Mouse (Mus musculus) thymus, postnatal 0 days (tissue): ENCODE measurements around the gene Rnf111. TPM values are rescaled to one million over a fixed set of nuclear protein-coding genes. Genes with fewer than 3 reads are reported as not detected.
"Not testable (repeated sequence)": the region's sequence is repeated elsewhere in the genome, so short reads cannot be mapped to it uniquely, and the experiment has no call there.

Experiments
- DNase-seq: peaks from one replicate; pipeline ENCODE4 v3.0.0-alpha.2; 2015; ENCODE audit warnings: low spot score
- polyA plus RNA-seq: library from polyadenylated mRNA; unstranded; fragments of >200 nt; fragmentation: Nextera tagmentation; extraction: Ambion mirVana; gene quantifications from 2 replicates; pipeline ENCODE4 v1.2.1, GENCODE M21; 2015

Rnf111 gene
- polyA plus RNA-seq, 1 experiment from 2014 or later: 21.6 TPM

- peak; percentile 40 for DNase-seq
Measured at GRCm38 (mm10) chr9:70502284-70503014, 1.1 kb downstream of the Rnf111 start.

- DNase-seq: no peak
Measured at GRCm38 (mm10) chr9:70496990-70497389, 6.5 kb downstream of the Rnf111 start.

- DNase-seq: no peak
Measured at GRCm38 (mm10) chr9:70493038-70493437, 10.5 kb downstream of the Rnf111 start.

GRCm38 (mm10) chr9:70491176-70491575, 12.3 kb downstream of the Rnf111 start:
- DNase-seq: no peak

- DNase-seq: no peak
Measured at GRCm38 (mm10) chr9:70487401-70487800, 16.1 kb downstream of the Rnf111 start.

GRCm38 (mm10) chr9:70485840-70486239, 17.7 kb downstream of the Rnf111 start:
- DNase-seq: no peak

- no peak for DNase-seq
Measured at GRCm38 (mm10) chr9:70483495-70483894, 20.0 kb downstream of the Rnf111 start.

- DNase-seq: no peak
Measured at GRCm38 (mm10) chr9:70481872-70482271, 21.7 kb downstream of the Rnf111 start.

GRCm38 (mm10) chr9:70477229-70477628, 26.3 kb downstream of the Rnf111 start:
- no peak for DNase-seq

GRCm38 (mm10) chr9:70475777-70476270, 27.7 kb downstream of the Rnf111 start:
- DNase-seq: no peak

GRCm38 (mm10) chr9:70473400-70473799, 30.1 kb downstream of the Rnf111 start:
- no peak for DNase-seq

- not testable (repeated sequence) for DNase-seq
Measured at GRCm38 (mm10) chr9:70463091-70463490, 40.4 kb downstream of the Rnf111 start.

GRCm38 (mm10) chr9:70452371-70452770, 51.2 kb downstream of the Rnf111 start:
- no peak for DNase-seq

GRCm38 (mm10) chr9:70449072-70449471, 54.5 kb downstream of the Rnf111 start:
- DNase-seq: no peak

- no peak for DNase-seq
Measured at GRCm38 (mm10) chr9:70439959-70440358, 63.6 kb downstream of the Rnf111 start.

- no peak for DNase-seq
Measured at GRCm38 (mm10) chr9:70422661-70423060, 80.9 kb downstream of the Rnf111 start.

- peak; percentile 91 for DNase-seq
Measured at GRCm38 (mm10) chr9:70421257-70422056, 82.1 kb downstream of the Rnf111 start, which contains the start of gene Ccnb2. TSS of gene Ccnb2 (minus strand) at chr9:70421547.

GRCm38 (mm10) chr9:70416412-70416811, 87.1 kb downstream of the Rnf111 start:
- DNase-seq: peak; percentile 43

- no peak for DNase-seq
Measured at GRCm38 (mm10) chr9:70413038-70413437, 90.5 kb downstream of the Rnf111 start.

GRCm38 (mm10) chr9:70410668-70411067, 92.9 kb downstream of the Rnf111 start:
- no peak for DNase-seq

GRCm38 (mm10) chr9:70409743-70410142, 93.8 kb downstream of the Rnf111 start:
- DNase-seq: no peak

GRCm38 (mm10) chr9:70408791-70409190, 94.7 kb downstream of the Rnf111 start:
- peak; percentile 41 for DNase-seq
